Mouse (Mus musculus) MEL (cell line): Measurements from ENCODE around the gene Gsto2. TPM values are rescaled to one million over a fixed set of nuclear protein-coding genes. Genes with fewer than 3 reads are reported as not detected.

ENCODE experiments used
- DNase-seq: peaks from one replicate; pipeline ENCODE4 v3.0.0; 2011; ENCODE audit warnings: low read depth, low spot score
- H3K27ac ChIP-seq: 2 replicates; pipeline ENCODE4 v1.5.1; 2012; ENCODE audit warnings: low read depth, mild to moderate bottlenecking, control low read depth, low read length, moderate library complexity; ENCODE audit not compliant: control insufficient read depth
- H3K27me3 ChIP-seq, 2 experiments: fragments of 150-350 bp in 1 of 2; sonication (generic) in 1 of 2; 2 replicates each; pipeline ENCODE4 v1.6.1; 2012; ENCODE audit warnings: low read length in 2 of 2, mild to moderate bottlenecking in 2 of 2, improper control_type of control experiment in 1 of 2, moderate library complexity in 1 of 2; ENCODE audit not compliant: insufficient read depth in 2 of 2, control insufficient read depth in 1 of 2
- H3K36me3 ChIP-seq, 2 experiments: 2 replicates each; pipeline ENCODE4 v1.6.1; 2012 to 2014; ENCODE audit warnings: low read length in 2 of 2, improper control_type of control experiment in 1 of 2, inconsistent platforms in 1 of 2, mild to moderate bottlenecking in 1 of 2; ENCODE audit not compliant: insufficient read depth in 2 of 2, control insufficient read depth in 1 of 2
- H3K4me1 ChIP-seq, 2 experiments: fragments of 150-350 bp in 1 of 2; sonication (generic) in 1 of 2; 2 replicates each; pipeline ENCODE4 v1.6.1; 2012; ENCODE audit warnings: low read length in 2 of 2, improper control_type of control experiment in 1 of 2, mild to moderate bottlenecking in 1 of 2; ENCODE audit not compliant: insufficient read depth in 2 of 2, control insufficient read depth in 1 of 2
- H3K4me3 ChIP-seq, 2 experiments: fragments of 150-350 bp in 1 of 2; sonication (generic) in 1 of 2; 2 replicates each; pipeline ENCODE4 v1.5.1; 2012; ENCODE audit warnings: low read depth in 2 of 2, low read length in 2 of 2, mild to moderate bottlenecking in 2 of 2, moderate library complexity in 2 of 2, control low read depth in 1 of 2, improper control_type of control experiment in 1 of 2; ENCODE audit not compliant: control insufficient read depth in 1 of 2, insufficient read depth in 1 of 2
- H3K79me2 ChIP-seq: 2 replicates; pipeline ENCODE4 v1.6.1; 2012; ENCODE audit warnings: mild to moderate bottlenecking, low read length, moderate library complexity; ENCODE audit not compliant: control insufficient read depth, poor library complexity, insufficient read depth
- H3K9ac ChIP-seq: 2 replicates; pipeline ENCODE4 v1.6.1; 2012; ENCODE audit warnings: low read depth, mild to moderate bottlenecking, control low read depth, low read length, moderate library complexity; ENCODE audit not compliant: control insufficient read depth, poor library complexity, severe bottlenecking
- H3K9me3 ChIP-seq: fragments of 150-350 bp; sonication (generic); replicated peaks from 2 replicates; pipeline ENCODE4 v1.6.1; 2012; ENCODE audit warnings: mild to moderate bottlenecking, low read length, improper control_type of control experiment, moderate library complexity; ENCODE audit not compliant: insufficient read depth
- BHLHE40 ChIP-seq: IDR thresholded peaks from 2 replicates; pipeline ENCODE4 v1.6.1; 2012; ENCODE audit warnings: low read depth, mild to moderate bottlenecking, inconsistent platforms, low read length, improper control_type of control experiment, borderline replicate concordance
- CHD1 ChIP-seq: IDR thresholded peaks from 2 replicates; pipeline ENCODE4 v1.6.1; 2012; ENCODE audit warnings: low read depth, mild to moderate bottlenecking, inconsistent platforms, low read length, improper control_type of control experiment
- CHD2 ChIP-seq: IDR thresholded peaks from 2 replicates; pipeline ENCODE4 v1.6.1; 2011; ENCODE audit warnings: low read length, improper control_type of control experiment
- CTCF ChIP-seq, 3 experiments: IDR thresholded peaks in 2 of 3; conservative IDR thresholded peaks in 1 of 3; 2 replicates each; pipeline ENCODE4 v1.5.1; 2011 to 2012; ENCODE audit warnings: low read length in 3 of 3, low read depth in 2 of 3, mild to moderate bottlenecking in 2 of 3, improper control_type of control experiment in 1 of 3, inconsistent platforms in 1 of 3, mixed read lengths in 1 of 3, moderate library complexity in 1 of 3; ENCODE audit not compliant: control insufficient read depth in 1 of 3, insufficient read depth in 1 of 3, poor library complexity in 1 of 3, severe bottlenecking in 1 of 3
- E2F4 ChIP-seq: IDR thresholded peaks from 2 replicates; pipeline ENCODE4 v1.6.1; 2011; ENCODE audit warnings: low read depth, low read length, improper control_type of control experiment, borderline replicate concordance
- ELF1 ChIP-seq: IDR thresholded peaks from 2 replicates; pipeline ENCODE4 v1.6.1; 2014; ENCODE audit warnings: low read depth, mild to moderate bottlenecking, inconsistent platforms, low read length, improper control_type of control experiment, moderate library complexity
- EP300 ChIP-seq, 2 experiments: IDR thresholded peaks; 2 replicates each; pipeline ENCODE4 v1.6.1; 2011; ENCODE audit warnings: improper control_type of control experiment in 2 of 2, low read length in 2 of 2, low read depth in 1 of 2, mild to moderate bottlenecking in 1 of 2
- ETS1 ChIP-seq: IDR thresholded peaks from 2 replicates; pipeline ENCODE4 v1.6.1; 2012; ENCODE audit warnings: low read depth, mild to moderate bottlenecking, inconsistent platforms, low read length, improper control_type of control experiment, moderate library complexity
- GABPA ChIP-seq: IDR thresholded peaks from 2 replicates; pipeline ENCODE4 v1.6.1; 2012; ENCODE audit warnings: low read depth, mild to moderate bottlenecking, inconsistent platforms, low read length, improper control_type of control experiment, moderate library complexity
- GATA1 ChIP-seq: IDR thresholded peaks from 2 replicates; pipeline ENCODE4 v1.6.1; 2011; ENCODE audit warnings: low read depth, low read length, improper control_type of control experiment
- HCFC1 ChIP-seq: IDR thresholded peaks from 2 replicates; pipeline ENCODE4 v1.6.1; 2012; ENCODE audit warnings: low read depth, mild to moderate bottlenecking, inconsistent platforms, low read length, improper control_type of control experiment, moderate library complexity
- JUND ChIP-seq: IDR thresholded peaks from 2 replicates; pipeline ENCODE4 v1.6.1; 2011; ENCODE audit warnings: low read depth, mild to moderate bottlenecking, improper control_type of control experiment, low read length
- MAFK ChIP-seq: IDR thresholded peaks from 2 replicates; pipeline ENCODE4 v1.6.1; 2011; ENCODE audit warnings: low read depth, mild to moderate bottlenecking, low read length, improper control_type of control experiment, borderline replicate concordance
- MEF2A ChIP-seq: IDR thresholded peaks from 2 replicates; pipeline ENCODE4 v1.6.1; 2014; ENCODE audit warnings: low read depth, mild to moderate bottlenecking, inconsistent platforms, low read length, improper control_type of control experiment; ENCODE audit not compliant: poor library complexity, insufficient replicate concordance, severe bottlenecking; ENCODE audit errors: extremely low read depth
- MYB ChIP-seq: IDR thresholded peaks from 2 replicates; pipeline ENCODE4 v1.6.1; 2011; ENCODE audit warnings: mild to moderate bottlenecking, low read depth, low read length, improper control_type of control experiment
- NRF1 ChIP-seq: IDR thresholded peaks from 2 replicates; pipeline ENCODE4 v1.6.1; 2014; ENCODE audit warnings: low read depth, mild to moderate bottlenecking, inconsistent platforms, low read length, improper control_type of control experiment, moderate library complexity; ENCODE audit not compliant: poor library complexity, insufficient read depth, severe bottlenecking
- POLR2A ChIP-seq, 2 experiments: IDR thresholded peaks; 2 replicates each; pipeline ENCODE4 v1.6.1; 2011 to 2012; ENCODE audit warnings: low read length in 2 of 2, mild to moderate bottlenecking in 2 of 2, control low read depth in 1 of 2, improper control_type of control experiment in 1 of 2, low read depth in 1 of 2, moderate library complexity in 1 of 2; ENCODE audit not compliant: control insufficient read depth in 1 of 2, insufficient read depth in 1 of 2, poor library complexity in 1 of 2
- POLR2AphosphoS2 ChIP-seq: IDR thresholded peaks from 2 replicates; pipeline ENCODE4 v1.6.1; 2011; ENCODE audit warnings: low read length, improper control_type of control experiment
- SIN3A ChIP-seq: IDR thresholded peaks from 2 replicates; pipeline ENCODE4 v1.6.1; 2012; ENCODE audit warnings: low read length, improper control_type of control experiment, inconsistent platforms
- SMC3 ChIP-seq: IDR thresholded peaks from 2 replicates; pipeline ENCODE4 v1.6.1; 2011; ENCODE audit warnings: low read depth, low read length, improper control_type of control experiment
- TAL1 ChIP-seq: IDR thresholded peaks from 2 replicates; pipeline ENCODE4 v1.6.1; 2012; ENCODE audit warnings: mild to moderate bottlenecking, inconsistent platforms, low read length, moderate library complexity, mixed read lengths
- TBP ChIP-seq: IDR thresholded peaks from 2 replicates; pipeline ENCODE4 v1.8.0; 2011; ENCODE audit warnings: low read depth, low read length, improper control_type of control experiment
- USF2 ChIP-seq, 2 experiments: IDR thresholded peaks; 2 replicates each; pipeline ENCODE4 v1.6.1; 2011 to 2012; ENCODE audit warnings: improper control_type of control experiment in 2 of 2, low read length in 2 of 2, borderline replicate concordance in 1 of 2, inconsistent platforms in 1 of 2, low read depth in 1 of 2, mild to moderate bottlenecking in 1 of 2; ENCODE audit not compliant: insufficient read depth in 1 of 2
- ZKSCAN1 ChIP-seq: IDR thresholded peaks from 2 replicates; pipeline ENCODE4 v1.6.1; 2012; ENCODE audit warnings: low read depth, mild to moderate bottlenecking, inconsistent platforms, low read length, improper control_type of control experiment, moderate library complexity
- ZMIZ1 ChIP-seq: IDR thresholded peaks from 2 replicates; pipeline ENCODE4 v1.6.1; 2012; ENCODE audit warnings: low read depth, mild to moderate bottlenecking, inconsistent platforms, low read length, improper control_type of control experiment, moderate library complexity
- ZNF384 ChIP-seq: IDR thresholded peaks from 2 replicates; pipeline ENCODE4 v1.6.1; 2012; ENCODE audit warnings: low read depth, mild to moderate bottlenecking, inconsistent platforms, low read length, improper control_type of control experiment
- polyA plus RNA-seq, 2 experiments: library from polyadenylated mRNA; stranded (reverse) in 1 of 2; unstranded in 1 of 2; fragments of >175 nt in 1 of 2; fragments of >200 nt in 1 of 2; gene quantifications; 2 replicates each; pipeline versions ENCODE4 v1.2.1 to v1.2.4; 2012; ENCODE audit warnings: low replicate concordance in 2 of 2, low read depth in 1 of 2; ENCODE audit not compliant: insufficient read length in 2 of 2, insufficient read depth in 1 of 2, missing spikeins in 1 of 2
- total RNA-seq: library from RNA; depleted of rRNA; stranded (reverse); fragments of 300-350 nt; gene quantifications from 2 replicates; pipeline ENCODE4 v1.2.3, GENCODE M21; 2012

Gene Gsto2
- total and polyA plus RNA-seq, 3 experiments = 0.14 TPM; not detected in 2

GRCm38 (mm10) chr19:47887417-47887816 is 22.1 kb downstream of the Gsto2 start:
- 0 out of 4 replicates have a peak, but pooled peaks cover 0 to 3% of the 10 kb centered on the region in 2 experiments for H3K4me1 ChIP-seq
- no peak for DNase-seq
- no peak for TF ChIP-seq SMC3
- no peak for TF ChIP-seq ZNF384
- TF ChIP-seq GABPA = no peak
- TF ChIP-seq EP300 (IDR thresholded peaks at IDR 0.05; ENCODE audit: low read depth in 1 of 2, low read length in 2 of 2) = no peak
- TF ChIP-seq BHLHE40 = no peak
- no peak for TF ChIP-seq ZMIZ1
- no peak for TF ChIP-seq TAL1
- no peak for TF ChIP-seq ELF1
- TF ChIP-seq MYB = no peak
- no peak for TF ChIP-seq MEF2A
- no peak for TF ChIP-seq GATA1
- TF ChIP-seq NRF1 = no peak
- no peak for TF ChIP-seq TBP
- TF ChIP-seq E2F4 = no peak
- no peak for TF ChIP-seq POLR2A (IDR thresholded peaks at IDR 0.05; ENCODE audit: control insufficient read depth in 1 of 2, insufficient read depth in 1 of 2, low read depth in 1 of 2, low read length in 2 of 2, poor library complexity in 1 of 2)
- no peak for TF ChIP-seq CHD1
- no peak for TF ChIP-seq CHD2
- TF ChIP-seq CTCF (IDR thresholded peaks at IDR 0.05 in 2 of 3, conservative IDR thresholded peaks at IDR 0.05 in 1 of 3; ENCODE audit: control insufficient read depth in 1 of 3, insufficient read depth in 1 of 3, low read depth in 2 of 3, low read length in 3 of 3, poor library complexity in 1 of 3, severe bottlenecking in 1 of 3) = no peak
- TF ChIP-seq POLR2AphosphoS2 = no peak
- TF ChIP-seq, all 39 proteins: peak for 0

GRCm38 (mm10) chr19:47888037-47888436 is 22.7 kb downstream of the Gsto2 start:
- H3K9ac ChIP-seq = no peak overlapping the region
- TF ChIP-seq USF2 (IDR thresholded peaks at IDR 0.05; ENCODE audit: borderline replicate concordance in 1 of 2, insufficient read depth in 1 of 2, low read depth in 1 of 2, low read length in 2 of 2) (no peak), ETS1 (no peak), MYB (no peak), MAFK (no peak), GABPA (no peak), NRF1 (no peak), EP300 (IDR thresholded peaks at IDR 0.05; ENCODE audit: low read depth in 1 of 2, low read length in 2 of 2) (no peak), HCFC1 (no peak), SMC3 (no peak), JUND (no peak), E2F4 (no peak), TAL1 (no peak), ZKSCAN1 (no peak), SIN3A (no peak)
- H3K79me2 ChIP-seq = no peaks in the 10 kb centered on the region
- no peaks in the 10 kb centered on the region for H3K27me3 ChIP-seq
- H3K4me1 ChIP-seq = 0 out of 4 replicates have a peak, but pooled peaks cover 0 to 3% of the 10 kb centered on the region in 2 experiments
- H3K9me3 ChIP-seq = no peaks in the 10 kb centered on the region
- H3K4me3 ChIP-seq = no peak overlapping the region
- no peak for DNase-seq
- H3K27ac ChIP-seq = no peak overlapping the region
- no peaks in the 10 kb centered on the region for H3K36me3 ChIP-seq

More at GRCm38 (mm10) chr19:47887417-47887816, 22.1 kb downstream of the Gsto2 start:
- Histone ChIP-seq H3K9me3 (no peaks in the 10 kb centered on the region), H3K36me3 (no peaks in the 10 kb centered on the region), H3K79me2 (no peaks in the 10 kb centered on the region), H3K4me3 (no peak overlapping the region), H3K9ac (no peak overlapping the region), H3K27ac (no peak overlapping the region), H3K27me3 (no peaks in the 10 kb centered on the region)
